In genomic region chr4:53637269-53637909, GRCm38 (mm10) we compare ENCODE assay signal across 12 mouse cellular contexts. TPM values are rescaled to one million over a fixed set of nuclear protein-coding genes. Genes with fewer than 3 reads are reported as not detected.
DNase-seq lines count a peak whose midpoint lies in the region; ATAC-seq lines count a peak whose summit lies in the region.
"Had no signal": no experiment of that assay in that cellular context is flagged by ENCODE, and none has a peak within 500 bp of the region (broad histone marks: within the 10 kb centered on the region; RNA-seq: fewer than 3 reads in every experiment).

No protein-coding gene starts in this region.

- 0 out of 2 replicates have a peak overlapping the region, but pooled peaks have one; percentile 25 for H3K27ac ChIP-seq in hindbrain, embryonic 13.5 days
- no peak overlapping the region for H3K27ac ChIP-seq in hindbrain, embryonic 11.5 days (ENCODE audit: low read depth, low read length)

- 52% methylated on average over 7 of the region's 7 CpGs for WGBS in hindbrain, embryonic 13.5 days
- 76% methylated on average over 7 of the region's 7 CpGs for WGBS in hindbrain, embryonic 11.5 days

- H3K4me2 ChIP-seq in hindbrain, embryonic 13.5 days, result no peak overlapping the region
- no peak overlapping the region for H3K4me2 ChIP-seq in hindbrain, embryonic 11.5 days (replicated peaks; ENCODE audit: low read depth, low read length)

- ATAC-seq in hindbrain, embryonic 13.5 days (ENCODE audit: low FRiP score), result peak; percentile 63
- ATAC-seq in hindbrain, embryonic 11.5 days (ENCODE audit: low FRiP score), result no peak
- no peak for ATAC-seq in megakaryocyte progenitor cell, adult 5-6 weeks (replicated peaks; ENCODE audit: poor library complexity)

- no peaks in the 10 kb centered on the region for H3K27me3 ChIP-seq in hindbrain, embryonic 13.5 days
- no peaks in the 10 kb centered on the region for H3K27me3 ChIP-seq in hindbrain, embryonic 11.5 days (ENCODE audit: control insufficient read depth, insufficient read depth, low read length)

- no peaks in the 10 kb centered on the region for H3K9me3 ChIP-seq in hindbrain, embryonic 13.5 days
- H3K9me3 ChIP-seq in hindbrain, embryonic 11.5 days (ENCODE audit: control insufficient read depth, low read length), result no peaks in the 10 kb centered on the region

- no peak overlapping the region for H3K4me3 ChIP-seq in hindbrain, embryonic 13.5 days
- no peak overlapping the region for H3K4me3 ChIP-seq in hindbrain, embryonic 11.5 days (ENCODE audit: low read depth, low read length)

- peak; percentile 69 to 77 for DNase-seq in cerebellum, postnatal 10 days
- DNase-seq in cerebellum, adult 9-11 months, result no peak
- no peak for DNase-seq in hindbrain, embryonic 11.5 days (ENCODE audit: low spot score)
- peak; percentile 41 for DNase-seq in right cerebral cortex, postnatal 14 days
- DNase-seq in right cerebral cortex, postnatal 25 days, result no peak
- no peak for DNase-seq in layer of hippocampus, postnatal 25 days (ENCODE audit: extremely low spot score in 1 of 2, low spot score in 1 of 2)
- DNase-seq: gastrocnemius, postnatal 14 days; kidney, adult 8-10 months; lung, adult 18-20 months had no signal

- peaks cover 56% of the 10 kb centered on the region for H3K4me1 ChIP-seq in hindbrain, embryonic 13.5 days (replicated peaks)
- H3K4me1 ChIP-seq in hindbrain, embryonic 11.5 days (replicated peaks; ENCODE audit: control insufficient read depth, insufficient read depth, low read length), result no peaks in the 10 kb centered on the region

- no peak overlapping the region for H3K9ac ChIP-seq in hindbrain, embryonic 13.5 days
- H3K9ac ChIP-seq in hindbrain, embryonic 11.5 days (ENCODE audit: low read depth, low read length), result no peak overlapping the region

- peaks cover 16% of the 10 kb centered on the region for H3K36me3 ChIP-seq in hindbrain, embryonic 13.5 days
- H3K36me3 ChIP-seq in hindbrain, embryonic 11.5 days (ENCODE audit: control insufficient read depth, insufficient read depth, low read length), result no peaks in the 10 kb centered on the region

RNA-seq across cellular contexts. Expression of gene Fsd1l, which starts 6.1 kb away (rescaled TPM):
- 38.1 and 42.0 TPM in 2 replicates for polyA plus RNA-seq in hindbrain, embryonic 13.5 days (2015; fragmentation: Nextera tagmentation; extraction: Ambion mirVana)
- polyA plus RNA-seq in hindbrain, embryonic 11.5 days (2014; fragmentation: Nextera tagmentation; extraction: Ambion mirVana), result 21.1 and 30.9 TPM in 2 replicates
- total RNA-seq in layer of hippocampus, postnatal 25 days (2021), result 10 to 100 TPM; 32.3 to 33.3 TPM
- total RNA-seq in megakaryocyte progenitor cell, adult 5-6 weeks (2015), result 1.9 and 2.0 TPM in 2 replicates
- total RNA-seq in megakaryocyte progenitor cell, adult 5-6 weeks (2017), result 2.9 and 3.8 TPM in 2 replicates
- total RNA-seq: MEL had no signal

Comparison
In these comparisons a context has a peak if more than half of its experiments do, and no peak if none do; other contexts are left out.
1. DNase-seq: peak in cerebellum, postnatal 10 days (2 of 2) and right cerebral cortex, postnatal 14 days (single experiment); none in cerebellum, adult 9-11 months (single experiment), hindbrain, embryonic 11.5 days (single experiment), right cerebral cortex, postnatal 25 days (single experiment) and layer of hippocampus, postnatal 25 days (0 of 2).
2. RNA of gene Fsd1l, which starts 6.1 kb away (total RNA-seq): 32.3 to 33.3 TPM in layer of hippocampus, postnatal 25 days; 1.9 to 3.8 TPM in megakaryocyte progenitor cell, adult 5-6 weeks; every median in the first group is over 4 times any median in the second.